ENCODE assay signal across 34 mouse cellular contexts in the genomic region with DNA sequence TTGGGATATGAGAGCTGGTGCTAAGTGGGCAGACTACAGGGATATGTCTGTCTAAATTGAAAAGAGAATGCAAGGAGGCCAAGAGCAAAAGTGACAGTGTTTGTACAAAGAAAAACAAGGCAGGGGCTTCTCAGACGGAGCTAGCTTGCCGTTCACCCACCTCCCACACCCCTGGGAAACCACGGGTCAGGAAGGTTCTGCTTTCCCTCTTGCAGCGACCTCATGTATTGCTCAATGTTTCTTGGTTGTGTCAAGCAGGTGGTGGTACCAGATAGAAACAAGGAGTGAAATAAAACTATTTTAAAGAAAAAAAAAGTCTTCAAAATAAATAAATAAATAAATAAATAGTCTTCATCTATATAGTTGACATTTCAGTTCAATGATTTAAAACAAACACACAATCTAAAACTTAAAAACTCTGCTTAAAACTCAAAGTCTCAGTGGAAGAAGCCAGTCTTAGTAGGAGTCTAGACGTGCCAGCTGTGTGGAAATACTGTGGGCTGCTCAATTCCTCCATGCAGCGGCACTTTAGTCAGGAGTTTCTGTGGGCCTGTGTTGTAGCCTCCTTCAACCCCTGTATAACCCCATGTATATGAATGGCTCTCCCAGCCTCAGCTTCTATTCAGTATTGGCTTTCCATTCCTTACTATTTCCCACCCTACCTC.
A peak's percentile ranks its signal among the peaks of the same experiment; 100 is the strongest.
DNase-seq lines count a peak whose midpoint lies in the region; ATAC-seq and TF ChIP-seq lines count a peak whose summit lies in the region.
"Had no signal": no experiment of that assay in that cellular context is flagged by ENCODE, and none has a peak within 500 bp of the region (broad histone marks: within the 10 kb centered on the region; RNA-seq: fewer than 3 reads in every experiment).

No protein-coding gene starts in this region.

- peaks cover 8% of the 10 kb centered on the region for H3K4me1 ChIP-seq in embryonic facial prominence, embryonic 15.5 days
- peaks cover 3% of the 10 kb centered on the region; the same call in 1 of the 2 replicates for H3K4me1 ChIP-seq in limb, embryonic 15.5 days
- H3K4me1 ChIP-seq in kidney, adult 2 months (ENCODE audit: control insufficient read depth, insufficient read depth, low read length) = no peaks in the 10 kb centered on the region
- H3K4me1 ChIP-seq: forebrain, embryonic 10.5 days; heart, embryonic 13.5 days; hindbrain, embryonic 10.5 days; limb, embryonic 13.5 days; liver, embryonic 12.5 days; midbrain, embryonic 10.5 days; midbrain, embryonic 15.5 days; neural tube, embryonic 15.5 days; stomach, embryonic 15.5 days had no signal

- no peak for TF ChIP-seq POLR2A in kidney, adult 2 months (IDR thresholded peaks at IDR 0.05; ENCODE audit: low read depth, low read length)

- peak; percentile 94 for ATAC-seq in common myeloid progenitor, adult 5-6 weeks (replicated peaks; ENCODE audit: low read depth, poor library complexity, severe bottlenecking)
- no peak for ATAC-seq in embryonic facial prominence, embryonic 15.5 days (ENCODE audit: insufficient number of reproducible peaks, low FRiP score, low TSS enrichment, low read depth)
- ATAC-seq in limb, embryonic 15.5 days (ENCODE audit: insufficient number of reproducible peaks, low FRiP score, low TSS enrichment, low read depth) = 0 out of 2 replicates have a peak, but pooled peaks have one; percentile 19
- ATAC-seq: activated CD4-positive, CD25-positive, alpha-beta regulatory T cell, adult 4 months; forebrain, embryonic 16.5 days; hindbrain, embryonic 16.5 days; liver, embryonic 12.5 days; liver, postnatal 0 days; midbrain, embryonic 15.5 days had no signal

- no peak for TF ChIP-seq CTCF in kidney, adult 2 months (conservative IDR thresholded peaks at IDR 0.05; ENCODE audit: insufficient read depth, insufficient read length, low read depth, low read length)

- peak; percentile 11 for DNase-seq in 416B (ENCODE audit: low read depth)
- no peak for DNase-seq in testis, postnatal 14 days (ENCODE audit: low spot score)
- no peak for DNase-seq in kidney, adult 2 months
- DNase-seq in layer of hippocampus, adult 11-12 months (ENCODE audit: low spot score) = no peak
- DNase-seq: adrenal gland, adult 8-10 months; cerebellum, adult 8-10 months; cerebellum, postnatal 25 days; gastrocnemius, postnatal 25 days; heart, adult 2 months; heart, postnatal 10 days; kidney, adult 18-20 months; kidney, postnatal 4 days; liver, postnatal 0 days; retina, postnatal 1 day; right cerebral cortex, postnatal 14 days; thymus, adult 2 months; thymus, postnatal 4 days had no signal

- H3K4me3 ChIP-seq in embryonic facial prominence, embryonic 15.5 days (replicated peaks) = no peak overlapping the region
- H3K4me3 ChIP-seq in limb, embryonic 15.5 days = no peak overlapping the region
- H3K4me3 ChIP-seq in kidney, adult 2 months (ENCODE audit: insufficient read depth, low read depth, low read length) = no peak overlapping the region
- H3K4me3 ChIP-seq: forebrain, embryonic 10.5 days; heart, adult 2 months; heart, embryonic 13.5 days; hindbrain, embryonic 10.5 days; limb, embryonic 13.5 days; liver, embryonic 12.5 days; midbrain, embryonic 10.5 days; midbrain, embryonic 15.5 days; neural tube, embryonic 15.5 days; stomach, embryonic 15.5 days had no signal

- no peaks in the 10 kb centered on the region for H3K27me3 ChIP-seq in embryonic facial prominence, embryonic 15.5 days
- H3K27me3 ChIP-seq in limb, embryonic 15.5 days = no peaks in the 10 kb centered on the region
- H3K27me3 ChIP-seq in kidney, adult 2 months (replicated peaks; ENCODE audit: control insufficient read depth, insufficient read depth, low read length) = no peaks in the 10 kb centered on the region
- H3K27me3 ChIP-seq: CH12.LX; heart, embryonic 13.5 days; limb, embryonic 13.5 days; liver, embryonic 12.5 days; midbrain, embryonic 15.5 days; neural tube, embryonic 15.5 days; stomach, embryonic 15.5 days had no signal

- H3K27ac ChIP-seq in embryonic facial prominence, embryonic 15.5 days (replicated peaks) = peak overlapping the region; percentile 73
- peak overlapping the region; percentile 47; the same call in 1 of the 2 replicates for H3K27ac ChIP-seq in limb, embryonic 15.5 days
- H3K27ac ChIP-seq in kidney, adult 2 months (ENCODE audit: insufficient read depth, low read depth, low read length) = no peak overlapping the region
- H3K27ac ChIP-seq: forebrain, embryonic 10.5 days; heart, adult 2 months; heart, embryonic 13.5 days; hindbrain, embryonic 10.5 days; limb, embryonic 13.5 days; liver, embryonic 12.5 days; macrophage; midbrain, embryonic 10.5 days; midbrain, embryonic 15.5 days; neural tube, embryonic 15.5 days; stomach, embryonic 15.5 days had no signal

- no peaks in the 10 kb centered on the region for H3K9me3 ChIP-seq in embryonic facial prominence, embryonic 15.5 days (replicated peaks)
- H3K9me3 ChIP-seq in limb, embryonic 15.5 days = no peaks in the 10 kb centered on the region
- H3K9me3 ChIP-seq: forebrain, embryonic 10.5 days; heart, embryonic 13.5 days; hindbrain, embryonic 10.5 days; limb, embryonic 13.5 days; liver, embryonic 12.5 days; midbrain, embryonic 10.5 days; midbrain, embryonic 15.5 days; neural tube, embryonic 15.5 days; stomach, embryonic 15.5 days had no signal

- no peak overlapping the region for H3K4me2 ChIP-seq in embryonic facial prominence, embryonic 15.5 days (replicated peaks)
- no peak overlapping the region for H3K4me2 ChIP-seq in limb, embryonic 15.5 days
- H3K4me2 ChIP-seq: heart, embryonic 13.5 days; limb, embryonic 13.5 days; liver, embryonic 12.5 days; midbrain, embryonic 15.5 days; neural tube, embryonic 15.5 days; stomach, embryonic 15.5 days had no signal

- 56% methylated on average over 6 of the region's 6 CpGs for WGBS in embryonic facial prominence, embryonic 15.5 days
- WGBS in limb, embryonic 15.5 days = 72% methylated on average over 6 of the region's 6 CpGs
- WGBS in kidney, adult 2 months = 66% methylated on average over 6 of the region's 6 CpGs

- no peaks in the 10 kb centered on the region for H3K36me3 ChIP-seq in embryonic facial prominence, embryonic 15.5 days
- H3K36me3 ChIP-seq in limb, embryonic 15.5 days = no peaks in the 10 kb centered on the region
- no peaks in the 10 kb centered on the region for H3K36me3 ChIP-seq in kidney, adult 2 months (ENCODE audit: control insufficient read depth, insufficient read depth, low read length)
- H3K36me3 ChIP-seq: forebrain, embryonic 10.5 days; heart, embryonic 13.5 days; hindbrain, embryonic 10.5 days; limb, embryonic 13.5 days; liver, embryonic 12.5 days; midbrain, embryonic 10.5 days; midbrain, embryonic 15.5 days; neural tube, embryonic 15.5 days; stomach, embryonic 15.5 days had no signal

- H3K9ac ChIP-seq in embryonic facial prominence, embryonic 15.5 days = no peak overlapping the region
- H3K9ac ChIP-seq in limb, embryonic 15.5 days = no peak overlapping the region
- H3K9ac ChIP-seq: heart, embryonic 13.5 days; limb, embryonic 13.5 days; liver, embryonic 12.5 days; liver, postnatal 0 days; midbrain, embryonic 15.5 days; neural tube, embryonic 15.5 days; stomach, embryonic 15.5 days had no signal
